Mouse (Mus musculus) embryo, embryonic 11.5 days (tissue): ENCODE data around the gene Brdt.
A peak's percentile ranks its signal among the peaks of the same experiment; 100 is the strongest.

ENCODE experiments used
- DNase-seq: peaks from one replicate; pipeline ENCODE4 v3.0.0-alpha.2; 2012; ENCODE audit warnings: low read depth, low spot score

Gene Brdt

GRCm38 (mm10) chr5:107330916-107331421 lies at the start of gene Brdt:
Brdt (plus strand) TSS chr5:107331159.
- DNase-seq: no peak

DNA sequence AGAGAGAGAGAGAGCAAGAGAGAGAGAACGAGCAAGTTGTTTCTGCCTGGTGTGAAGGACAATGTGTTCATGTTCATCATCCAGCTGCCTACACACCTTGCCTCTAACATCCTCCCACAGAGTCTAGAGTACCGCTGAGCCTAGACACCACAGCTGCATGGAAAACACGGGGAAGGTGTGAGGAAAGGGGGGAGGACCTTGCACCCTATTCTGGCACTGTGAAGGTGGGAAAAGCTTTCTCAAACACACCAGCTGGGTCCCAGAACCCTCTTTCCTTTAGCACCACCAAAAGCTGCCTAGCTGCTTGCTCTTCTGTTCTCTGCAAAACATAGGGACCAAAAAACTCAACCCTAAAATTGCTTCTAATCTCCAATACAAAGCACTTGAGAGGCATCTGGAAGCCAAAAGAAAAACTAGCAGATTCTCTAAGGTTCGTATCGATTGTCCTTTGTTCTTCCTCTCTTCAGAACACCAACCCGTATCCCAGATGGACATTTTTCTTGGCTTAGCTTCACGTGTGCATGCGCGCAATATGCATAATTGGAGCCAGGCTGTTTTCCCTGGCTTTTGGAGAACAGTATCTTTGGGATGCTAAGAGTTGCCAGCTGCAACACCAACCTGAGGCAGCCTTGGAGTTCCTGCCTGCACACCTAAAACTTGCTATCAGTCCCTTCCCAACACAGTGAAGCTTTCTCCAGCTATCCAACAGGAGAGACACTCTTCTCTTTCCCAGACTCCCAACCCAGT lies 48.2 kb upstream of the Brdt start:
- no peak for DNase-seq

DNA sequence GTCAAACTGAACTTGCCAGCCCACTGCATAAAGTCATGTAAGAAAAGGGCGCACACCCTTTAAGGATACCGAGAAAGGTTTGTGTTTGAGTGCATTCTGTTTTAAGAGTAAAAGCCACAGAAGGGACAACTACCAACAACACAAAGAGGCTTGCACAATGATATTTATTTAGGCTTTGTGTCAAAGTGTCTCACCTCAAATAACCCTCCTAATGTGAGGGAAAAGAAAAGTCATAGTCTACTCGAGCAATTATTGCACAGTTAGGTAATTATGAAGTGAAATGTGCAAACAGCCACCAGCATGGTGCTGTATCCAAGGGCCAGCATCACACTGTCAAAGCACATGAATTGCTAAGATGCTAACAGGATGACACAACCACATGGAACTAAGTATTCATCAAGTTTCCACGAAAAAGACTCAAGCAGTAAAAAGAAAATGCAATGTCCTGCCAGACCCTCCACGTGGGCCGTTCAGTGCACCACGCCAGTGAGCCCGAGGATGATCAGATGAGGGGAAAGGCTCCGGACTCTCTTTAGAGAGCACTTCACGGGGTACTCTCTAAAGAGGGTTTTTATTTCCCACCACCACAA lies 46.9 kb upstream of the Brdt start:
- DNase-seq: no peak

- DNase-seq: no peak
Observed at GRCm38 (mm10) chr5:107285563-107285962, 45.4 kb upstream of the Brdt start.

GRCm38 (mm10) chr5:107287254-107287907 lies 43.6 kb upstream of the Brdt start:
- no peak for DNase-seq

GRCm38 (mm10) chr5:107287908-107288267 lies 43.1 kb upstream of the Brdt start:
- DNase-seq: no peak

DNA sequence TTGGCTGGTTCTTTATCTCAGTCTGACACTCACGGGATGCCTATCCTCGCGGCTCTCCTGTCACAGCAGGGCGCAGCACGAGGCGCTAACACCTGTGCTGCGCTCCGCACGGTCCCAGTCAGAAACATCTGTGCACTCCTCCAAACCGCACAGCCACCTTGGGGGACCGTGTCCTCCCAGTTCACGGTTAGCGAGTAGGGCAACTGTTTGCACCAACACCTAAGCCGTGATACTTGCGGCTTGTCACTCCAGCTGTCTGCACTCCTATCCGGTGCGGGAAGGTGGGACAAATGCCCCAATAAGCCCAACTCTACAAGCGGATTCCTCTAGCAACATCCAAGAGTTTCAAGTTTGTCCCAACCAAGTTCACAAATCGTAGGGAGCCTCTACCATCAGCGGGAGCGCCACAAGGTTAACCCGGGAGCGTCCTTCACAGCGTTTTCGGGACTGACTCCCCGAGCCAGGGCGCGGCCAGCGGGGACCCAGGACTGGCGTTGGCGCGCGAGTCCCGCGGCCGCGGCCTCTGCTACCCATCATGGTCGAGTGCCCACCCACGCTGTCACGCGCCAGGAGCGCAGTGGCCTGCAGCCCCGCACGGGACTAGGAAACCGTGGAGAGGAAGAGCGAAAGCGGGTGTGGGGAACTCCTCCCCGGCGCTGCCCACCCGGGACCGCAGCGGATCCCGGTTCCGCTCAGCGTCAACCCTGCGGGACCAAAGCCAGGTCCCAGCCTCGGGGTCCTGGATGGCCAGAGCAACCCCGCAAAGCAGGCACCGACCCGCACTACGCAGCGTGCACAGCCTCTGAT lies 42.3 kb upstream of the Brdt start:
- no peak for DNase-seq

- peak; percentile 67 for DNase-seq
Observed at GRCm38 (mm10) chr5:107289234-107289764, 41.7 kb upstream of the Brdt start, which contains the start of gene Tgfbr3. Tgfbr3 (minus strand) TSS chr5:107289629.

DNA sequence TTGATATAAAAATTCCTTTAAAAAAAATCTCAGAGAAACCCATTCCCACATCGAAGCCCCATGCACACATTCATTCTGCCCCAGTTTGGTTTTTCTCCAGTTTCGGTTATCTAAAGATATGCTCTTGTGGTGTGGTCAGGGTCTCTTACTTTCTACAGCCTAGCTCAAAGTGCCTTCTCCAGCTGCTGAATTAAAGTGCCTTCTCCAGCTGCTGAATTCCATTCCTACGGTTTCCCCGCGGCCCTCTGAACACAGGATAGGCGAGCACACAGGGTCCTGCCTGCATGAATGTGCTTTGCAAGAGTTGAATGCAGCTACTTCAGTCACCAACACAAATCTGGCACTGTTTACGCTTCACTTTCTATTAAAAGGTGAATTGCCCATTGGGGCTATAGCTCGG lies 41.0 kb upstream of the Brdt start:
- DNase-seq: no peak

GRCm38 (mm10) chr5:107294041-107294440 lies 36.9 kb upstream of the Brdt start:
- no peak for DNase-seq

DNA sequence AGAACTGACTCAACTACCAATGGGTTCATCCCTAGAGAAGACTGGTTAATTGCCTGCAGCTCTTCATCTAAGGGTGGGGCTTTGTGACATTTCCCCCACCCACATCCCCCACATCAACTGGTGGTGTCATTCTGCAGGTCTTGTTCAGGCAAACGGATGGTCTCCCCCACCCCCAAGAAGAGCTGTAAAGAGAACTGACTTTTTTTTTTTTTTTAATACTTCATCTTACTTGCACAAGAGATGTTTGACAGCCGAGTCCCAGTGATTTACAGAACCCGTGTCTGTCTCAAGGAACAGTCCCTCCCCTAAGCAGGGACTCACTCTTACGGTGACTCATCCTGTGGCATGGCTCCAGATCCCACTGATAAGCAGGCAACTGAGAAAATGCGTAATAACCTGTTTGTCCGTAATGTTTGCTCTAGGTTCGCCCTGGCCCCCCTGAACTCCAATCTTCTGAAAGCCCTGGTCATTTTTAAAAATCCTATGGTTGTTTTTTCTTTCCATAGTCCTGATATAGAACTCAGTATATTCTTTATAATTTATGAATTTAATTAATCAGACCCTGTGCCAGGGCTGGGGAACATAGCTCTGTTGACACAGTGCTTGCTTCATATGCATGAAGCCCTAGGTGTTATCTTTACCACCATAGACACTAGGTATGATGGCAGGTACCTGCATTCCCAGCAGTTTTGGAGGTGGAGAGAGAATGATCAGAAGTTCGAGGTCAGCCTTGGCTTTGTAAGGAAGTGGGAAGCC lies 35.7 kb upstream of the Brdt start:
- no peak for DNase-seq

DNA sequence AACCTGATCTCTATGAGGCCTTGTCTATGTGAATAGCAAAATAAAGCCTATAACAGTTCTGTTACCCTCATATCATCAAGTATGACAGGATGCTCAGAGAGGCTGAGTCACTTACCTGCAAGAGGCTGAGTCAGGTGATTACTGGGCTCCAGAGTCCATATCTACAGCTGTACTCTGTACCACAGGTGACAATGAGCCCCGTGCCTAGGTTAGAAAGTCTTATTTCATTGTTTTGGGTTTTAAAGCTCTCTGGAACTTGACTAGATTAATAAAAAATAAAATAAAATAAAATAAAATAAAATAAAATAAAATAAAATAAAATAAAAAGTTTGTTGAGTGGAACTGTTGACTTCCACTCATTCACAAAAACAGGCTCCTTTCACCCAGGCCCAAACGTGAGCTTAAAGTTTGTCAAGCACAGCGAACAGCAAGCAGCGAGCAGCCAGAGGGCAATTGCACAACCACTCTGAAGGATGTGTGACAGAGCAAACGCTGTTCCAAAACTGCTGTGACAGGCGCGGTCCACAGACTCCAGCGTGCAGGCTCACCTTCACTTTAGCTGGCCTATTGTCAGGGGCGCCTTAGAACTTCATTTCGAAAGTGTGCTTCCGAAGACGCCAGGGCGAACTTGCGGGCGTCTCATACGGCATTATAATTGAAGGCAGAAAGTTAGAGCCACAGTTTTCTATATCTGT lies 35.0 kb upstream of the Brdt start:
- no peak for DNase-seq

DNA sequence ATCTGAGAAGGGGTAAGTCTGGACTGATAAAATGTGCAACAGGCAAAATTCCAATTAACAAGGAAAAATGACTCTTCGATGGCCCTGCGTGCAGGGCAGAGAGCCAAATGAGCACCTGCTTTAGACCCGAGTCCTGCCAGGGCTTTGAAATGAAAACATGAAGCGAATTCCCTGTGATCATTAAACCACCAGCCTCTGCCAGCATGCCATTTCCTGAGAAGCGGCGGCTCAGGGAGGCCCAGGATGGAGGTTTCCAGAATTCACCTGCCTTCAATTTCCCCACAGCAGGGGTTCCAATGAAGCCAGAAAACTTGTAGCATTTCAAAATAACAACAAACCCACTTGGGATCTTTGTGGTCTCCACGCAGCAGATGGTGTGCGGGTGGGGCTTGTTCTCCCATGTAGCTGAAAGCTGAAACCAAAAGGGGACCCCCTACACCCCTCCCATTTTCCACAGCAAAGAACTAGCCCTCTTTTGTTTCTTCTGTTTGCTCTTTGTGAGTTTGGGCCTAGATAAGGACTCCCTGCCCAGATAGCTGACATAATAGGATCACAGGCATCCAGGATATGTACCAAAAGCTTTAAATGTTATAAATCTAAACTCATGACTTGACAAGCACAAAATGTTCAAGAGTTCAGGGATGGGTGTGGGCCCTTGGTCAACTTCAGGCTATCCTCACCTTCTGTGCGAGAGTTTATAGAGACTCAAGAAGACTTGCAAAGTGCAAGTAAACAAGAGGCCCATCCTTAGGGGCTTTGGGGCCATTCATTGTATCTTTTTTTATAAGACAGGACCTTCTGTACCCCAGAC lies 34.2 kb upstream of the Brdt start:
- DNase-seq: no peak

- no peak for DNase-seq
Observed at GRCm38 (mm10) chr5:107298854-107299253, 32.1 kb upstream of the Brdt start.

- DNase-seq: no peak
Observed at GRCm38 (mm10) chr5:107303350-107303861, 27.6 kb upstream of the Brdt start.

GRCm38 (mm10) chr5:107304117-107304825 lies 26.7 kb upstream of the Brdt start:
- DNase-seq: no peak

DNA sequence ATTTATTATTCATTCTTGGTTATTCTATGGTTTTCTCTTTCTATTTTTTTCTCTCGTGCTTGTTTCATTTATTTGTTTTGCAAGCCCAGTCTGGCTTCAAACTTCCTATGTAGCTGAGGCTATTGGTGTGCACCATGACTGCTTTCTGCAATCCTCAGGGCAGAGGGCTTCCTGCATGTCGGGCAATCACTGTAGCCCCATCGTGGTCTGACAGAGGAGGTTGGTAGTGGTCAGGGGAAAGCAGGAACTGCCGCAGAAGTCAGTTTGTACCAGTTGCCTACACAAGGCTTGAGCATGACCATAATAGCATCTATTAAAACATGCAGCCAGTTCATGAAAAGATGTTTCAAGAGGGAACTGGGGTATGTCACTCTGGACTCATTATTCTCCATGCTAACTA lies 23.5 kb upstream of the Brdt start:
- no peak for DNase-seq

DNA sequence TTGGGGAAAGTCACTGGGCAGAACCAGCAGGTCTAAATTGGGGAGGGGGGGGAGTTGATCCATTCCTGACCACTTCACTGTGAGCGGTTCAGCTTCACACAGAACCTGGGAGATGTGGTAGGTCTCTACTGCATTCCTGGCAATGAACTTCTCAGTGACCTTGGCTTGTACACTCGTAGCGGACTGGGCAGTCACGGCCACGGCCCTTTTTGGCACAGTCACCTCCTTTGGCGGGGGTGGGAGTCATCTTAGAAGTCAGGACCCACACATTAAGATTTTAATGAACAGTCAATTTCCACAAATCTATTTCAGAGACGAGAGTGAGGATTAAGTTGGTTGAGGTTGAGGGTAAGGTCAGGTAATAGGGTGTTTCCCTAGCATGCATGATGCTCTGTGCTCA lies 13.8 kb upstream of the Brdt start:
- no peak for DNase-seq

- DNase-seq: peak; percentile 36
Observed at GRCm38 (mm10) chr5:107320703-107321102, 10.3 kb upstream of the Brdt start.
